Mouse (Mus musculus) neural tube, embryonic 14.5 days (tissue): ENCODE results near the gene Kcnip1. TPM values are rescaled to one million over a fixed set of nuclear protein-coding genes. Genes with fewer than 3 reads are reported as not detected.

Experiments
- ATAC-seq: fragments of 200-750 bp; cut with Nextera tagmentation; 2 replicates; pipeline ENCODE4 v1.8.0; 2017; ENCODE audit warnings: low read depth, mild to moderate bottlenecking, moderate TSS enrichment, moderate library complexity
- H3K27ac ChIP-seq: fragments of 300-500 bp; sonication (generic); 2 replicates; pipeline ENCODE4 v1.5.1; 2014; ENCODE audit warnings: low read depth, mild to moderate bottlenecking, control low read depth, low read length, moderate library complexity, mixed read lengths
- H3K27me3 ChIP-seq: fragments of 300-500 bp; sonication (generic); 2 replicates; pipeline ENCODE4 v1.6.1; 2014; ENCODE audit warnings: low read length; ENCODE audit not compliant: control insufficient read depth, insufficient read depth
- H3K36me3 ChIP-seq: fragments of 300-500 bp; sonication (generic); 2 replicates; pipeline ENCODE4 v1.6.1; 2014; ENCODE audit warnings: low read length, mixed read lengths; ENCODE audit not compliant: control insufficient read depth, insufficient read depth
- H3K4me1 ChIP-seq: fragments of 300-500 bp; sonication (generic); 2 replicates; pipeline ENCODE4 v1.6.1; 2014; ENCODE audit warnings: low read length; ENCODE audit not compliant: control insufficient read depth, insufficient read depth
- H3K4me2 ChIP-seq: fragments of 300-500 bp; sonication (generic); 2 replicates; pipeline ENCODE4 v1.6.1; 2014; ENCODE audit warnings: mild to moderate bottlenecking, low read depth, low read length, control low read depth
- H3K4me3 ChIP-seq: fragments of 300-500 bp; sonication (generic); 2 replicates; pipeline ENCODE4 v1.5.1; 2014; ENCODE audit warnings: low read depth, low read length, control low read depth, mixed read lengths
- H3K9ac ChIP-seq: fragments of 300-500 bp; sonication (generic); replicated peaks from 2 replicates; pipeline ENCODE4 v1.6.1; 2014; ENCODE audit warnings: low read depth, mild to moderate bottlenecking, control low read depth, low read length, mixed read lengths
- H3K9me3 ChIP-seq: fragments of 300-500 bp; sonication (generic); 2 replicates; pipeline ENCODE4 v1.6.1; 2016; ENCODE audit warnings: low read length; ENCODE audit not compliant: control insufficient read depth
- WGBS: fragments of 180-500 bp; shearing (Covaris S2); extraction: QIAGEN DNeasy Blood & Tissue Kit; methylation state at CpG from one replicate; pipeline ENCODE4 v1.1.7; 2014; 5-methylcytosine and 5-hydroxymethylcytosine counted together
- polyA plus RNA-seq: library from polyadenylated mRNA; unstranded; fragments of >200 nt; fragmentation: Nextera tagmentation; extraction: Ambion mirVana; gene quantifications from 2 replicates; pipeline ENCODE4 v1.2.1, GENCODE M21; 2014

The Kcnip1 gene
- polyA plus RNA-seq, 1 experiment from 2014 or later: 138 TPM

DNA sequence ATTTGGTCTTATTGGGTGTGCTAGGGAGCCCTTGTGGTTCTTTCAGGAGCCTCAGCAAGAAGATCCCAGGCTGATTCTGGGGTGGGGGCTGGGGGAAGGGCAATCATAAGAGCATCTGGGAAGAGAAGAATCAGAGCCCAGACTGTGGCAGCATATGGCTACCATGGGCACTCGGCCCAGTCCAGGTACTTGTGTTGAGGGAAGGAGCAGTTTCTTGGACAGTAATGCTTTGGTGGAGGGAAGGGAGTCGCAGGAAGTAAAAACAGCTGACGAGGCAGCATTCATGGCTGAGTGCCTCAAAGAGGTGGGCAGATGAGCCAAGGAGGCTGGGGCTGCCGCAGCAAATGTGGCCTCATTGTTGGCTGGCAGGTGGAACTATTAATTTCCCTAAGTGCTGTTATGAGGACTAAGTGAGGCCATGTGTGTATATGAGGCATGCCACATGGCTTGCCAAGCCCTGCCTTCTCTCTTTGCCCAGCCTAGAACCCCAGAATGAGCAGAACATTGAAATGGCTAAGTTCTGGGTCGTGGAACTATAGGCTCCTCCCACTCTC is 245.5 kb downstream of the Kcnip1 start:
- Histone ChIP-seq H3K27me3 (no peaks in the 10 kb centered on the region), H3K4me2 (no peak overlapping the region), H3K9me3 (no peaks in the 10 kb centered on the region), H3K9ac (no peak overlapping the region), H3K36me3 (no peaks in the 10 kb centered on the region), H3K4me3 (no peak overlapping the region), H3K27ac (no peak overlapping the region), H3K4me1 (0 out of 2 replicates have a peak, but pooled peaks cover under 1% of the 10 kb centered on the region)
- ATAC-seq: no peak
- WGBS: 62% methylated on average over 5 of the region's 5 CpGs

DNA sequence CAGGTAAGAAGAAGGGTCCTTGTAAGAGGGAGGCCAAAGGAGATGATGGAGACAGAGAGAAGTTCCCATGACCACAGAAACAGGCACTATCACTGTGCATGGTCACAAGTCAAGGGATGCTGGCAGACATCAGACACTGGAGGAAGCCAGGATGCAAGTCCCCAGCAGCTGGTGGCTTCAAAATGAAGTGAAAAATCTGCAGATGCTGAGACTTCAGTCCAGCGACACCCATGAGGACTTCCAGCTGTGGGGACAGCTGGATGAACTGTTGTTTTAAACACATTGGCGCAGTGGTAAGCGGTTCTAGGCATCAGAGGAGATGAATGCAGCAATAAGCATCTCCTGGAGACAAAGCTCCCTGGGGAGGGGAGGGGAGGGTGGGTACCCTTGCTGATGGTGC is 246.6 kb downstream of the Kcnip1 start:
- ATAC-seq: no peak
- H3K9me3 ChIP-seq: no peaks in the 10 kb centered on the region
- 83% methylated on average over 3 of the region's 3 CpGs for WGBS

DNA sequence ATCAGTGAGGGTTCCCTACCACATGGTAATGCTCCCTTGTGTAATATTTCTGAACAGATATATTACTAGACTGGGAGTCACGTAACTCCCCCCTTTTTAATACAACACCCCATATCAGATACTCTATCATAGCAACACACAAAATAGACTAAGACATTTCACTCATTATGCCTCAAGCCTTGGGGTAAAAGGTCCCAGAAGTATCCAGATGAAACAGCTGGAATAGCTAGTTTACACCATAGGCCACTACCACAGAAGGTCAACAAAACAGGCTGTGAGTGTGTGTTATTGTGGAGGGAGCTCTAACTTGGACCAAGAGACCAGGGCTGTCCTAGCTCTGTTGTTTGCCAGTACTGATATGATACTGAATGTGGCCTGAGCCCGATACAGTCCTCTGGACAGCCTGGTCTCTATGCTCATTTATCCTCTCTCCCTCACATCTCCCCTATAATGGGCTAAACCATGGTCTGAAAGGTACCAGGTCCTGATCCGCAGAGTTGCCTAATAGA is 247.1 kb downstream of the Kcnip1 start:
- Histone ChIP-seq H3K9me3 (no peaks in the 10 kb centered on the region), H3K4me3 (no peak overlapping the region), H3K4me2 (no peak overlapping the region), H3K36me3 (no peaks in the 10 kb centered on the region), H3K9ac (no peak overlapping the region), H3K4me1 (peaks cover 7% of the 10 kb centered on the region; the same call in 1 of the 2 replicates), H3K27me3 (no peaks in the 10 kb centered on the region), H3K27ac (no peak overlapping the region)
- WGBS: 92% methylated on average over 3 of the region's 3 CpGs
- ATAC-seq: no peak

More for the DNA sequence above, 246.6 kb downstream of the Kcnip1 start:
- no peak overlapping the region for H3K4me2 ChIP-seq
- H3K4me3 ChIP-seq: no peak overlapping the region
- H3K27me3 ChIP-seq: no peaks in the 10 kb centered on the region
- no peak overlapping the region for H3K27ac ChIP-seq
- H3K4me1 ChIP-seq: peaks cover 7% of the 10 kb centered on the region; the same call in 1 of the 2 replicates
- no peaks in the 10 kb centered on the region for H3K36me3 ChIP-seq
- no peak overlapping the region for H3K9ac ChIP-seq

DNA sequence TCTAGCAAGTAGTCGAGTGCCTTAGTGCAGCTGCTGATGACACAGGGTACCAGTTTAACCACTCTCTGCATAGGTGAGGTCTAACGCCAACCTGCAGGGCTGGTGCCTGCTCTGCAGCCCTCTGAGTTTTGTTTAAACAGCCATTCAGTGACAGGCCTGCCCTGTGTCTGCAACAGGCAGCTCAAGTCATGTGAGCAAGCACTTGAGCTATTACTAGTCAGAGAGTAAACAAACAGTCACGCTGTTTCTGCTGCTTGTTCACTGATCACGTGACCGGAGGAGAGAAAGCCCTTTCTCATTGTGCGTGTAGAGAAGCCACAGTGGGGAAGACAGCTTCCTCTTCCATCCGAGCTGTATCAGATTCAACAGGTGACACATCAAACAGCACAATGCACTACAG is 248.5 kb downstream of the Kcnip1 start:
- no peak overlapping the region for H3K4me2 ChIP-seq
- peak; percentile 36; the same call in 1 of the 2 replicates for ATAC-seq
- WGBS: 50% methylated on average over 7 of the region's 7 CpGs
- H3K27ac ChIP-seq: no peak overlapping the region
- no peaks in the 10 kb centered on the region for H3K9me3 ChIP-seq
- H3K9ac ChIP-seq: no peak overlapping the region
- H3K4me3 ChIP-seq: no peak overlapping the region
- no peaks in the 10 kb centered on the region for H3K27me3 ChIP-seq
- H3K4me1 ChIP-seq: peaks cover 7% of the 10 kb centered on the region; the same call in 1 of the 2 replicates
- H3K36me3 ChIP-seq: no peaks in the 10 kb centered on the region

DNA sequence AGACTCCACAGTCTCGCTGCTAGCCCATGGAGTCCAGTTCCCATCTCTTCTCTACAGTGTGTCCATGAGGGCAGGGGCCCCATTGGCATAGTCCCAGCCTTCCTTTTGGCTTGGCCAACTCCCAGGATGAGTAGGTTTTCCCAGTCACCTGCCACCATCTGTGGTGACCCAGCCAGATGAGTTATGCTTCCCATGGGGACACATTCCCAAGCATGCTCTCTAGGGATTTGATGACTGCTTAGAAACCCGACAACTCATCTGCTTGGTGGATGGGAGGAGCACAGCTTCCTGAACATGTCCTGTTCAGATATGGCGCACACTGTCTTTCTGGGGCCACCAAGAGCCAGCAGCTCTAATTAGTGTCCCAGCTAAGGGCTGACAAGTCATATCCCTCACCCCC is 252.8 kb downstream of the Kcnip1 start:
- H3K4me3 ChIP-seq: no peak overlapping the region
- no peaks in the 10 kb centered on the region for H3K27me3 ChIP-seq
- ATAC-seq: no peak
- no peak overlapping the region for H3K4me2 ChIP-seq
- H3K9me3 ChIP-seq: no peaks in the 10 kb centered on the region
- H3K4me1 ChIP-seq: peaks cover 7% of the 10 kb centered on the region; the same call in 1 of the 2 replicates
- H3K36me3 ChIP-seq: no peaks in the 10 kb centered on the region
- H3K27ac ChIP-seq: no peak overlapping the region
- 68% methylated on average over 3 of the region's 3 CpGs for WGBS
- H3K9ac ChIP-seq: no peak overlapping the region

DNA sequence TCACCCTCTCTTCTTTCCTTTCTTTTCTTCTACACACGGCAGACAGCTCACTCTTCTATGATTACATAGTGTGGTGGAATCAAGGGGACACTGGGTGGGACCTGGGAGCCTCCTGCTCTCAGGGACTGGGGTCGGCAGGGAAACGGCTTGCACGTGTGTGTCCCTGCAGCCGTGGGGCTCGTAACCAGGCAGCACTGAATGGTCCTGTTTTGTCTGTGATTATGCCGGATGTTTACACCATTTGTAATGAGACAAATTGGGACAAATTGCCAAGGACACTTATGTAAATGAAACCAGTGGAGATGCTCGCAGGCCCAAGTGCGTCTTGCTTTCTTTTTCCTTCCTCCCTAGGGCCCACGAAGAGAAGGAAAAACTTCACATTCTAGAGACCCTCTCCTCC is 256.5 kb downstream of the Kcnip1 start:
- Histone ChIP-seq H3K9me3 (no peaks in the 10 kb centered on the region), H3K4me2 (no peak overlapping the region), H3K4me3 (no peak overlapping the region), H3K4me1 (no peaks in the 10 kb centered on the region; the same call in 1 of the 2 replicates), H3K27me3 (no peaks in the 10 kb centered on the region), H3K27ac (no peak overlapping the region), H3K9ac (no peak overlapping the region), H3K36me3 (no peaks in the 10 kb centered on the region)
- no peak for ATAC-seq
- WGBS: 40% methylated on average over 10 of the region's 10 CpGs

DNA sequence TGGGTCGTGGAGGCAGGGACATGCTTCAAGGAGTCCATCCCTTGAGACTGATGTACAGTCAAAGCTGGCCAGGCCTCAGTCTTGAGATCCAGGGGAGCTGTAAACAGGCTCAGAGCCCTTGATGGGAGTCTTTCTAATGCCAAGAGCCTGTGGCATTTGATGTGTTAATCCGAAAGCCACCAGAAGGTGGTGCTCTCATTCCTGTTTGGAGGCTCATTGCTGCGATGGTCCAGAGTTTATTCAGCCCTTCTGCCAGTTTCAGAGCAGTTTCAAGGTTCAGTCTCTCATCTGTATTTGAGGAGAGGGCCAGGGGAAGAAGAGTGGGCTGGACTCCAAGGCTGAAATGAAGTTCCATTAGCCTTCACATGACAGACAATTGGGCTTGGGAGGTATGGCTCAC is 259.7 kb downstream of the Kcnip1 start:
- Histone ChIP-seq H3K9ac (no peak overlapping the region), H3K27me3 (no peaks in the 10 kb centered on the region), H3K4me2 (no peak overlapping the region), H3K4me1 (no peaks in the 10 kb centered on the region), H3K9me3 (no peaks in the 10 kb centered on the region), H3K4me3 (no peak overlapping the region), H3K27ac (no peak overlapping the region), H3K36me3 (no peaks in the 10 kb centered on the region)
- ATAC-seq: peak; percentile 36; the same call in 1 of the 2 replicates
- 14% methylated on average over 3 of the region's 3 CpGs for WGBS

DNA sequence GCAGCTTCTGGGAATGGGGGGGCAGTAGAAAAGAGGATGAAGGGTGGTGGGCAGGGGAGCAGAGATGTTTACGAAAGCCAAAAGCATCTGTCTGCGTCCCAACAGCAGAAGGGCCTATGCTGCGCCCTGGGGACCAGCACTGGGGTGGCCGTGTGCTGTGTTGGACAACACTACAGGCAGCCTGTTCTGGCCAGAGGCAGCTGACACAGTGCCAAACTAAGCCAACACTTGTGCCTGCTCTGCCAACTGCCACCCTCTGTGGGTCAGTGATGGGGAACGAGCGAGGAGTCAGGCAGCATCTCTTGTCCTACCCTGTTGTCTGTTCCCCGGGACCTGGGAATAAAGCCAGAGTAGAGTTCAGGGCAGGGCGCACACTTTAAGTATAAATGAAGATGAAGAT is 260.6 kb downstream of the Kcnip1 start:
- H3K9ac ChIP-seq: no peak overlapping the region
- no peak overlapping the region for H3K4me2 ChIP-seq
- no peak overlapping the region for H3K27ac ChIP-seq
- 84% methylated on average over 8 of the region's 8 CpGs for WGBS
- no peaks in the 10 kb centered on the region for H3K36me3 ChIP-seq
- H3K4me3 ChIP-seq: no peak overlapping the region
- H3K9me3 ChIP-seq: no peaks in the 10 kb centered on the region
- no peaks in the 10 kb centered on the region for H3K27me3 ChIP-seq
- H3K4me1 ChIP-seq: no peaks in the 10 kb centered on the region
- ATAC-seq: no peak

DNA sequence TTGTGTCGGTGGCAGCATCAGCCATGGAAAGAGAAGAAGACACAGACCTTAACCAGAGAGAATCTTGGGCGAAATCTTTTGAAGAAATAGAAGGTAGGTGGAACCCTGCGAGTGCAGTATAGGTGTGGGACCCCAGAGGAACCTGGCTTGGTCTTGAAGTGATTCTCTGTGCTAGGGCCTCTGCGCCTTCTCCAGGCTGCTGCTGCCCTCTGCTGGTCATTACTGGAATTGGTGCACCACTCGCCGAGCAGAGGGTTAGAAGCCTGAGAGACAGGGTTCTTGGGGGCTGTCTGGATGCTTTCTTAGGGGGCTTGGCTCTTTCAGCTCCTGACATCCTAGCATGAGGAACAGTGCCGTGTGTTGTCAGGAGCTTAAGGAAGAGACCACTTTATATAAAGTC is 271.7 kb downstream of the Kcnip1 start:
- ATAC-seq: peak; percentile 73; the same call in 1 of the 2 replicates
- WGBS: 21% methylated on average over 7 of the region's 7 CpGs

More for the DNA sequence above, 271.7 kb downstream of the Kcnip1 start:
- H3K36me3 ChIP-seq: no peaks in the 10 kb centered on the region
- no peak overlapping the region for H3K27ac ChIP-seq
- H3K9ac ChIP-seq: no peak overlapping the region
- H3K4me2 ChIP-seq: no peak overlapping the region
- no peaks in the 10 kb centered on the region for H3K9me3 ChIP-seq
- H3K4me3 ChIP-seq: no peak overlapping the region
- no peaks in the 10 kb centered on the region for H3K27me3 ChIP-seq
- no peaks in the 10 kb centered on the region for H3K4me1 ChIP-seq
